Mouse (Mus musculus) hindbrain, embryonic 10.5 days (tissue): ENCODE measurements at regions not wholly inside any gene's neighbourhood (a gene's known extent, or its start where the extent isn't known, plus 50 kb on each side); places are given as distances from the start of the nearest gene placed in this dataset.
"Not testable (repeated sequence)": the region's sequence is repeated elsewhere in the genome, so short reads cannot be mapped to it uniquely, and the experiment has no call there.

Experiments
- DNase-seq: peaks from one replicate; pipeline ENCODE4 v3.0.0-alpha.2; 2017; ENCODE audit warnings: low spot score
- H3K27ac ChIP-seq: fragments of 300-500 bp; sonication (generic); 2 replicates; pipeline ENCODE4 v1.5.1; 2016; ENCODE audit warnings: mild to moderate bottlenecking, moderate library complexity
- H3K27me3 ChIP-seq: fragments of 300-500 bp; sonication (generic); 2 replicates; pipeline ENCODE4 v1.6.1; 2016; ENCODE audit warnings: mild to moderate bottlenecking; ENCODE audit not compliant: poor library complexity, insufficient read depth, severe bottlenecking
- H3K36me3 ChIP-seq: fragments of 300-500 bp; sonication (generic); 2 replicates; pipeline ENCODE4 v1.6.1; 2016; ENCODE audit warnings: mild to moderate bottlenecking, moderate library complexity
- H3K4me1 ChIP-seq: fragments of 300-500 bp; sonication (generic); replicated peaks from 2 replicates; pipeline ENCODE4 v1.6.1; 2016; ENCODE audit warnings: mild to moderate bottlenecking
- H3K4me3 ChIP-seq: fragments of 300-500 bp; sonication (generic); 2 replicates; pipeline ENCODE4 v1.5.1; 2016; ENCODE audit warnings: mild to moderate bottlenecking, moderate library complexity
- H3K9me3 ChIP-seq: fragments of 300-500 bp; sonication (generic); 2 replicates; pipeline ENCODE4 v1.6.1; 2016; ENCODE audit warnings: mild to moderate bottlenecking, moderate library complexity
- WGBS: fragments of 180-500 bp; shearing (Covaris S2); methylation state at CpG from one replicate; pipeline ENCODE4 v1.1.7; 2016; 5-methylcytosine and 5-hydroxymethylcytosine counted together

- not testable (repeated sequence) for H3K27me3 ChIP-seq, H3K4me1 ChIP-seq, H3K9me3 ChIP-seq, H3K36me3 ChIP-seq, H3K27ac ChIP-seq, DNase-seq, H3K4me3 ChIP-seq
- WGBS: no CpG with 5 or more reads among the region's 3 CpGs
Measured at GRCm38 (mm10) chr14:53303179-53303578, 807.6 kb upstream of the Olfr1507 start.

DNA sequence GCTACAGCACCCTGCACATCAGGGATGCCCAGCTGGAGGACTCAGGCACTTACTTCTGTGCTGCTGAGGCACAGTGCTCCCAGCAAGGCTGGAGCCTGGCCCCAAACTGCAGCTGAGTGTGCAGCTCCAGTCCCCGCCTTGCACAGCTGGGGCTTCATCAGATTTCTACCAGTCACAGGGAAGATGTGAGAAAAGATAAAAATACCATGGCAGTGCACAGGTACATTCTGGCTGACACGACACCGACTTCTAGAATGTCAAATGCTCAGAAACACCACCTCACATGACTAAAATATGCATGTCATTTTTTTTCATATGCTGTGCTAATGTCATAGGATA is 806.9 kb upstream of the Olfr1507 start:
- not testable (repeated sequence) for H3K36me3 ChIP-seq, H3K9me3 ChIP-seq, DNase-seq, H3K27me3 ChIP-seq, H3K27ac ChIP-seq, H3K4me3 ChIP-seq, H3K4me1 ChIP-seq
- WGBS: no CpG with 5 or more reads among the region's 3 CpGs

DNA sequence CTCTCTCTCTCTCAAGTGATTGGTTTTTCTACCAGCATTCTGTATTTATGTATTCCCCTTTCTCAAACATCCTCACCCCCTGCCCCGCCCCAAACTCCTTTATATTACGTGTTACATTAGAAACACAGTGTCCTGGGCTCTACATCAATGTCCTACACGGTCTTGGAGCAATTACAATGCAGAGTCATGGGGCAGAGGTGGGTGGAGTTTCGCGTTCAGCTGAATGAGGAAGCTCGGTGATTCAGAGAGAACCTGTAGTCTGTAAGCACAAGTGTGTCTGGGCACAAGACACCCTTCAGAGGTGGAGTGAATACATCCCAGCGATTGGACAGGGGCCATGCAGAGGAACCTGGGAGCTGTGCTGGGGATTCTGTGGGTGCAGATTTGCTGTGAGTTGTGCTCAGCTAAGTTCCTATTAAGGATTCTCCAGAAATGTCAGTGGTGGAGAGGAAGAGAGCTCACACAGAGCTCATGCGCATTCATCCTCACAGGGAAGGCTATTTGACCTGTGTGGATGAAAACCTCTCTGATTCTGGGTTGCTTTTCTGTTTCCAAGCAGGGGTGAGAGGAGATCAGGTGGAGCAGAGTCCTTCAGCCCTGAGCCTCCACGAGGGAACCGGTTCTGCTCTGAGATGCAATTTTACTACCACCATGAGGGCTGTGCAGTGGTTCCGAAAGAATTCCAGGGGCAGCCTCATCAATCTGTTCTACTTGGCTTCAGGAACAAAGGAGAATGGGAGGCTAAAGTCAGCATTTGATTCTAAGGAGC is 806.4 kb upstream of the Olfr1507 start:
- H3K4me1 ChIP-seq, DNase-seq, H3K36me3 ChIP-seq, H3K4me3 ChIP-seq, H3K27ac ChIP-seq, H3K27me3 ChIP-seq, H3K9me3 ChIP-seq: not testable (repeated sequence)
- no CpG with 5 or more reads among the region's 11 CpGs for whole genome bisulfite sequencing

- not testable (repeated sequence) for H3K4me3 ChIP-seq, H3K27me3 ChIP-seq, H3K9me3 ChIP-seq, H3K27ac ChIP-seq, H3K36me3 ChIP-seq, H3K4me1 ChIP-seq, DNase-seq
- 59% methylated on average over 1 of the region's 1 CpGs for WGBS
Measured at GRCm38 (mm10) chr14:53301110-53301509, 805.6 kb upstream of the Olfr1507 start.

DNA sequence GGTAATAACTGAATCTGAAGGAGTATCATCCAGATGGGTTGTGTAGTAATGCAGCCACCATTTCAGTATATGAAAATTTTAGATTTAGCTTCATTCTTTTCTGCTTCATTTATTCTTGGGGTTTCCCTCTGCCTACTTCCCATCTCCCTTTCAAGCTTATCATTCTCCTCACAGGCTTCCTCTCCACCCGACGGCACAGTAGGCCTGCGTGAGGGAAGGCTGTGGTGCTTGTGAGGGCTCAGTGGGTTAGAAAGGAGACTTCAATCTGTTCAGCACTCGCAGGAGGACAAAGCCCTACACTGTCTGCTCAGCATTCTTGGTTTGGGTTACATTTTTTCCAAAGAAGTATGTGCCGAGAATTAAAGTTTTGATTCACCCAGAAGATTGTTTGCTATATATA is 804.2 kb upstream of the Olfr1507 start:
- not testable (repeated sequence) for H3K36me3 ChIP-seq, H3K4me1 ChIP-seq, H3K9me3 ChIP-seq, H3K27me3 ChIP-seq, DNase-seq, H3K27ac ChIP-seq, H3K4me3 ChIP-seq
- no CpG with 5 or more reads among the region's 5 CpGs for WGBS

- H3K9me3 ChIP-seq, H3K4me3 ChIP-seq, DNase-seq, H3K27me3 ChIP-seq, H3K36me3 ChIP-seq, H3K27ac ChIP-seq, H3K4me1 ChIP-seq: not testable (repeated sequence)
- WGBS: no CpG with 5 or more reads among the region's 12 CpGs
Measured at GRCm38 (mm10) chr14:53283350-53284141, 788.0 kb upstream of the Olfr1507 start.

GRCm38 (mm10) chr14:53273218-53273617 is 777.7 kb upstream of the Olfr1507 start:
- not testable (repeated sequence) for H3K4me1 ChIP-seq, H3K36me3 ChIP-seq, H3K9me3 ChIP-seq, DNase-seq, H3K27ac ChIP-seq, H3K27me3 ChIP-seq, H3K4me3 ChIP-seq
- 87% methylated on average over 3 of the region's 4 CpGs for WGBS

GRCm38 (mm10) chr14:53267693-53268092 is 772.1 kb upstream of the Olfr1507 start:
- not testable (repeated sequence) for H3K27ac ChIP-seq, H3K36me3 ChIP-seq, H3K4me1 ChIP-seq, H3K27me3 ChIP-seq, H3K9me3 ChIP-seq, DNase-seq, H3K4me3 ChIP-seq
- 93% methylated on average over 2 of the region's 2 CpGs for WGBS

- H3K4me3 ChIP-seq, H3K27ac ChIP-seq, H3K9me3 ChIP-seq, H3K27me3 ChIP-seq, DNase-seq, H3K4me1 ChIP-seq, H3K36me3 ChIP-seq: not testable (repeated sequence)
- no CpG with 5 or more reads among the region's 3 CpGs for WGBS
Measured at GRCm38 (mm10) chr14:53255962-53256361, 760.4 kb upstream of the Olfr1507 start.

DNA sequence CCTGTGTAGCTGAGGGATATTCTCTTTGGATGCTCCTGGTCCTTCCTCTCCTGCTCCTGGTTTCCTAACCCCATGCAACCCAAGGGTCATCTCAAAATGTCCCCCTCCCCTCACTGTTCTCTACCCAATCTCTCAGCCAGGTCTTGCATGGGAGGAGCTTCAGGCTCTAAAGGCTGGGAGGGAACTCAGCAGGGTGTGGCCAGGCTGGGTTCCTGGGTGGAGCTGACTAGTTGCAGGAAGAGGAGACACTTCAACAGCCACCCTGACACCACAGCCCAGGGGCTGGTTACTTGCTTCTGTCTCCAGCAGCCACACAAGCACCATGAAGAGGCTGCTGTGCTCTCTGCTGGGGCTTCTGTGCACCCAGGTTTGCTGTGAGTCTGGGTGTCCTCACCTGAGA is 757.9 kb upstream of the Olfr1507 start:
- H3K36me3 ChIP-seq, H3K4me1 ChIP-seq, H3K9me3 ChIP-seq, H3K4me3 ChIP-seq, H3K27ac ChIP-seq, DNase-seq, H3K27me3 ChIP-seq: not testable (repeated sequence)

DNA sequence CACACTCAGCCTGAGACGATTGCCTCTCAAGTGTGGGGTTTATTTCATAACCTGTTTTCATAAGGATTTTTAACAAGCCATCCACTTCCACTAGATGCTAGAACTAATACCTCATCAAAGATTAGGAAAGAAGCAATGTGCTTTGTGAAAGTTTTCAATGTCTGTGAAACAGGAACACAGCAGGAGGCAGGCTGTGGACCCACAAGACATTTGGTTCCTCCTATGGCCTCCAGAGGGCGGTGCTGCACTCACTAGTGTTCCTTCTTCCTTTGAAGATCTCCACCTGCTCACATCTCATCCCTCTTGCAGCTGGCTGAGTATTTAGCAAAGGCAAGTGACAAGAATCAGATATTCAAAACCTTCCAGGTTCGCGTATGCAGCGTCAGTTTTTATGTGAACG is 735.6 kb upstream of the Olfr1507 start:
- H3K9me3 ChIP-seq, H3K4me3 ChIP-seq, H3K36me3 ChIP-seq, H3K4me1 ChIP-seq, H3K27me3 ChIP-seq, DNase-seq, H3K27ac ChIP-seq: not testable (repeated sequence)
- WGBS: no CpG with 5 or more reads among the region's 6 CpGs

- no CpG with 5 or more reads among the region's 1 CpGs for WGBS
- H3K9me3 ChIP-seq, H3K27me3 ChIP-seq, H3K4me3 ChIP-seq, DNase-seq, H3K27ac ChIP-seq, H3K36me3 ChIP-seq, H3K4me1 ChIP-seq: not testable (repeated sequence)
Measured at GRCm38 (mm10) chr14:53224789-53225188, 729.2 kb upstream of the Olfr1507 start.

- H3K4me3 ChIP-seq, DNase-seq, H3K4me1 ChIP-seq, H3K27ac ChIP-seq, H3K9me3 ChIP-seq, H3K36me3 ChIP-seq, H3K27me3 ChIP-seq: not testable (repeated sequence)
- WGBS: no CpG with 5 or more reads among the region's 3 CpGs
Measured at GRCm38 (mm10) chr14:53210554-53210953, 715.0 kb upstream of the Olfr1507 start.

- not testable (repeated sequence) for H3K9me3 ChIP-seq
Measured at GRCm38 (mm10) chr14:53209258-53209657, 713.7 kb upstream of the Olfr1507 start.

More at GRCm38 (mm10) chr14:53209258-53209657, 713.7 kb upstream of the Olfr1507 start:
- not testable (repeated sequence) for H3K4me3 ChIP-seq, H3K36me3 ChIP-seq, H3K4me1 ChIP-seq, H3K27ac ChIP-seq, DNase-seq, H3K27me3 ChIP-seq
